In genomic region chr9:29477219-29477618, GRCm38 (mm10) we compare ENCODE assay signal across 21 mouse cellular contexts.
DNase-seq lines count a peak whose midpoint lies in the region; ATAC-seq and TF ChIP-seq lines count a peak whose summit lies in the region.
"Had no signal": no experiment of that assay in that cellular context is flagged by ENCODE, and none has a peak within 500 bp of the region (broad histone marks: within the 10 kb centered on the region; RNA-seq: fewer than 3 reads in every experiment).

No protein-coding gene starts in this region.

- no peaks in the 10 kb centered on the region for H3K27me3 ChIP-seq in midbrain, embryonic 13.5 days
- no peaks in the 10 kb centered on the region for H3K27me3 ChIP-seq in midbrain, embryonic 10.5 days (ENCODE audit: low read depth, poor library complexity, severe bottlenecking)
- no peaks in the 10 kb centered on the region for H3K27me3 ChIP-seq in midbrain, postnatal 0 days (ENCODE audit: insufficient read depth, low read length)
- H3K27me3 ChIP-seq: embryonic facial prominence, embryonic 15.5 days; lung, embryonic 15.5 days; midbrain, embryonic 12.5 days had no signal

- H3K4me3 ChIP-seq in midbrain, embryonic 13.5 days (replicated peaks), result no peak overlapping the region
- H3K4me3 ChIP-seq in midbrain, embryonic 10.5 days, result no peak overlapping the region
- no peak overlapping the region for H3K4me3 ChIP-seq in midbrain, postnatal 0 days (ENCODE audit: low read depth, low read length)
- H3K4me3 ChIP-seq: embryonic facial prominence, embryonic 15.5 days; lung, embryonic 15.5 days; midbrain, embryonic 12.5 days had no signal

- peak overlapping the region; percentile 27 for H3K27ac ChIP-seq in midbrain, embryonic 13.5 days
- H3K27ac ChIP-seq in midbrain, embryonic 10.5 days (replicated peaks), result no peak overlapping the region
- 0 out of 2 replicates have a peak overlapping the region, but pooled peaks have one; percentile 3 for H3K27ac ChIP-seq in midbrain, postnatal 0 days (ENCODE audit: low read depth, low read length)
- H3K27ac ChIP-seq: embryonic facial prominence, embryonic 15.5 days; hindbrain, postnatal 0 days; kidney, postnatal 0 days; liver, embryonic 14.5 days; lung, embryonic 15.5 days; midbrain, embryonic 12.5 days had no signal

- no peaks in the 10 kb centered on the region for H3K9me3 ChIP-seq in midbrain, embryonic 13.5 days
- H3K9me3 ChIP-seq in midbrain, embryonic 10.5 days (replicated peaks), result no peaks in the 10 kb centered on the region
- H3K9me3 ChIP-seq in midbrain, postnatal 0 days (ENCODE audit: low read length), result no peaks in the 10 kb centered on the region
- H3K9me3 ChIP-seq: embryonic facial prominence, embryonic 15.5 days; lung, embryonic 15.5 days; midbrain, embryonic 12.5 days had no signal

- WGBS in midbrain, embryonic 13.5 days, result 31% methylated on average over 6 of the region's 6 CpGs
- 42% methylated on average over 6 of the region's 6 CpGs for WGBS in midbrain, embryonic 10.5 days
- 23% methylated on average over 6 of the region's 6 CpGs for WGBS in midbrain, postnatal 0 days

- DNase-seq in embryo, embryonic 10.5 days (ENCODE audit: low spot score), result peak; percentile 18
- no peak for DNase-seq in embryo, embryonic 9.5 days (ENCODE audit: extremely low spot score)
- DNase-seq in midbrain, embryonic 10.5 days (ENCODE audit: low spot score), result no peak
- peak; percentile 50 to 70 for DNase-seq in cerebellum, postnatal 25 days
- no peak for DNase-seq in midbrain, postnatal 0 days (ENCODE audit: low spot score)
- no peak for DNase-seq in spleen, adult 12 weeks (ENCODE audit: low spot score)
- DNase-seq: adrenal gland, adult 2 months; heart, postnatal 10 days; kidney, adult 18-20 months; lung, postnatal 4 days; spleen, adult 18-20 months; thymus, adult 18-20 months had no signal

- no peak overlapping the region for H3K4me2 ChIP-seq in midbrain, embryonic 13.5 days (replicated peaks)
- H3K4me2 ChIP-seq in midbrain, postnatal 0 days (ENCODE audit: low read depth, low read length, poor library complexity, severe bottlenecking), result no peak overlapping the region
- H3K4me2 ChIP-seq: embryonic facial prominence, embryonic 15.5 days; heart, embryonic 11.5 days; lung, embryonic 15.5 days; midbrain, embryonic 12.5 days had no signal

- no peak for TF ChIP-seq CTCF in midbrain, postnatal 0 days (IDR thresholded peaks at IDR 0.05)

- H3K9ac ChIP-seq in midbrain, embryonic 13.5 days (replicated peaks), result no peak overlapping the region
- H3K9ac ChIP-seq in midbrain, postnatal 0 days (replicated peaks; ENCODE audit: low read length, poor library complexity, severe bottlenecking), result no peak overlapping the region
- H3K9ac ChIP-seq: embryonic facial prominence, embryonic 15.5 days; liver, embryonic 14.5 days; lung, embryonic 15.5 days; midbrain, embryonic 12.5 days had no signal

- ATAC-seq in midbrain, embryonic 13.5 days, result peak; percentile 55; the same call in 1 of the 2 replicates
- no peak for ATAC-seq in midbrain, postnatal 0 days (ENCODE audit: low FRiP score)
- no peak for ATAC-seq in monocyte, adult 5-6 weeks (replicated peaks; ENCODE audit: insufficient number of reproducible peaks, low FRiP score, low TSS enrichment, poor library complexity, severe bottlenecking)
- ATAC-seq: hindbrain, postnatal 0 days had no signal

- no peaks in the 10 kb centered on the region for H3K36me3 ChIP-seq in midbrain, embryonic 13.5 days
- H3K36me3 ChIP-seq in midbrain, embryonic 10.5 days, result no peaks in the 10 kb centered on the region
- no peaks in the 10 kb centered on the region for H3K36me3 ChIP-seq in midbrain, postnatal 0 days (ENCODE audit: insufficient read depth, low read length)
- H3K36me3 ChIP-seq: embryonic facial prominence, embryonic 15.5 days; lung, embryonic 15.5 days; midbrain, embryonic 12.5 days had no signal

- peaks cover 17% of the 10 kb centered on the region for H3K4me1 ChIP-seq in midbrain, embryonic 13.5 days (replicated peaks)
- H3K4me1 ChIP-seq in midbrain, embryonic 10.5 days, result peaks cover 8% of the 10 kb centered on the region; the same call in 1 of the 2 replicates
- no peaks in the 10 kb centered on the region for H3K4me1 ChIP-seq in midbrain, postnatal 0 days (ENCODE audit: insufficient read depth, low read length)
- H3K4me1 ChIP-seq: embryonic facial prominence, embryonic 15.5 days; lung, embryonic 15.5 days; midbrain, embryonic 12.5 days had no signal

Comparison
In these comparisons a context has a peak if more than half of its experiments do, and no peak if none do; other contexts are left out.
1. DNase-seq: peak in embryo, embryonic 10.5 days (single experiment) and cerebellum, postnatal 25 days (2 of 2); none in embryo, embryonic 9.5 days (single experiment), midbrain, embryonic 10.5 days (single experiment), midbrain, postnatal 0 days (single experiment) and spleen, adult 12 weeks (single experiment).